Mouse (Mus musculus): Measurements from ENCODE around the gene Cntnap4.
A peak's percentile ranks its signal among the peaks of the same experiment; 100 is the strongest.
"Not testable (repeated sequence)": the region's sequence is repeated elsewhere in the genome, so short reads cannot be mapped to it uniquely, and the experiment has no call there.

Gene Cntnap4

GRCm38 (mm10) chr8:112724918-112725317 lies 155.1 kb downstream of the Cntnap4 start:
- no peak for DNase-seq (ENCODE audit: low read depth, low spot score)

DNA sequence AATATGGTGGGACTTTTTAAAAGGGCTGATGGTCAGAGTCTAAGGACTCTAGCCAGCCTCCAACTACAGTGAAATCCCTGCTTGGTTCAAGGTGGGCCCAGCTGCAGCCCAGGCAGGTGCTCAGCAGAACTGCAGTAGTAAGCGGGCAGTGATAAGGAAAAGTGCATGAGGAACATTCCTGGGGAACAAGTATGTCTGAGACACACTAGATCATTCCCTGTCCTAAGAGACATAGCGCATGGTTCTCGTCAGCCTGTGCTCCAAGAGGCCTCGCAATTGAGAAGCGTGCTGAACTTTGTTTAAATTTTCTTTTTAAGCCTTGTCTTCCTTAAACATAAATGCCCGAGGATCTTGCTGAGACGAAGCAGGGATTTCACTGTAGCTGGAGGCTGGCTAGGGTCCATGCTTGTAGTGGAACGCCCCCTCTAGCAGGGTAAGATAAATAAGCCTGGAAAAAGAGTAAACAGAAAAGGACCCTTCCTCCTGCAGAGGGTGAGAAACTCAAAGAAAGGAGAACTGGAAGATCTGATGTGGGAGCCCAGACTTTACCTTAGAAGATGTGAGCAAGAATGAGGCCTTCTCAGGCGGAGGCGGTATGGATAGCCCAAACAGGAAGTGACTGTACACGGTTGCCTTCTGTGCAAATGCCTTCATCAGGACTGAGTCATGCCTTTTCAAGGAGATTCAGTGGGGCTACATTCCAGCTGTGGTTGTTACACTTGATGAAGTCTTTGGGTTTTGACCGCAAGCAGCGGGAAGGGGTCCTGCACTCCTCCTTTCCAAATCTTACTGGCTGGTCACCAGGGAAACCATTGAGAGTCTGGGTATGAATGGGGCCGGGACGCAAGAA lies 161.0 kb downstream of the Cntnap4 start:
- no peak for DNase-seq (ENCODE audit: low read depth, low spot score)

DNA sequence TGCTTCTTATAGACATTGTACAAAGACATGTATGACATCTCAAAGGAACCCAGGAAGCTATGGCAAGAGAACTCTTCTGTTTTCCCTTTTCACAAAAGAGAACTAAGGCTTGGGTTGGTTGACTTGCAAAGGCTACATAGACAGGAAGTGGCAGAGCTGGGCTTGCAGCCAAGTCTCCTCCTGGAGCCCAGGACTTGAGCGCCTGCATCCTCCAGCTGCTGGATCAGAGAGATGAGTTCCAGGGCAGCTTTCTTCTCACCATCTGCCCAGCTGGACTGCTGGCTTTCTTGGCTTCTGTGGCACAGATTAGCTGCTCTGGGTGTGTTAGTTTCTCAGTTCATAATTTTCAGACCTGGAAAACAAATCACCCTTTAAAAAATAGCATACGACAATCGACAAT lies 165.7 kb downstream of the Cntnap4 start:
- no peak for DNase-seq (ENCODE audit: low read depth, low spot score)

DNA sequence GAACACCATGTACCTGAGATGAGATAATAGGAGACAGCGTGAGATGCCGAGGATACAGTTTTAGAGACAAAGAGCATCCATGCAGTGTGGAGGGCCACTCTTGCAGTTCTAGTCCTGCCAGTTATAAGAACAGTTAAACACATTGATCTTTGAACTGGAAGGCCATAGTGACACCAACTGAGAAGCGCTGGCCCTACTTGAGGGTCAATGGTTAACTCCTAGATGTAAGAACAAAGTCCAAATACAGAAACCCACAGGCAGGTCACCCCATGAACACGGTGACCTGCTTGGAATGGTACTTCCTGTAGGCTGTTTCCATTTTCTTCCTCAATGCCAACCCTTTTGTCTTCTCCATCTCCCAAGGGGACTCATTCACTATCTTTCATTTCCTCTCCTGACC lies 173.5 kb downstream of the Cntnap4 start:
- DNase-seq (ENCODE audit: low read depth, low spot score) = no peak

GRCm38 (mm10) chr8:112747296-112747695 lies 177.5 kb downstream of the Cntnap4 start:
- DNase-seq (ENCODE audit: low read depth, low spot score) = no peak

GRCm38 (mm10) chr8:112755171-112755570 lies 185.3 kb downstream of the Cntnap4 start:
- DNase-seq (ENCODE audit: low read depth, low spot score) = no peak

- no peak for DNase-seq (ENCODE audit: low read depth, low spot score)
These were observed 233.2 kb downstream of the Cntnap4 start for GRCm38 (mm10) chr8:112803058-112803457.

- no peak for DNase-seq (ENCODE audit: low read depth, low spot score)
These were observed 239.5 kb downstream of the Cntnap4 start for GRCm38 (mm10) chr8:112809382-112809781.

- no peak for DNase-seq (ENCODE audit: low read depth, low spot score)
These were observed 271.2 kb downstream of the Cntnap4 start for GRCm38 (mm10) chr8:112841057-112841456.

DNA sequence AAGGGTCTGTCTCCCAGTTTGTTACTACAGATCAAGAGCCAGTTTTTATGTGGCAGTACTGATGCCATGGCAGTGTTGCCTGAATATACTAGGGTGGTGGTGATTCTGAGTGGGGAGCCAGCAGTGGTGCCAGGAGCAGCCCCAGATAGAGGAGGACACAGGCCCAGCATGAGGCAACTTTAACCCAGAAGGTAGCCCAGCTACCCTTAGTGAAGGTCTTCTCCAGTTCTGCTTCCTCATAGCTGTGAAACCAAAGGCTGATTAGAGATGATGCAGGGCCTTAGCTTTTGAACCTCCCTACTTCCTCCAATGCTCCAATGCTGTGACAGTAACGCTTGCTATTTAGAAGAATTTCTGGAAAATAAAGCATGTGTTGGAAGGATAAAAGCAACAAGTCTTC lies 279.7 kb downstream of the Cntnap4 start:
- not testable (repeated sequence) for DNase-seq (ENCODE audit: low read depth, low spot score)

DNA sequence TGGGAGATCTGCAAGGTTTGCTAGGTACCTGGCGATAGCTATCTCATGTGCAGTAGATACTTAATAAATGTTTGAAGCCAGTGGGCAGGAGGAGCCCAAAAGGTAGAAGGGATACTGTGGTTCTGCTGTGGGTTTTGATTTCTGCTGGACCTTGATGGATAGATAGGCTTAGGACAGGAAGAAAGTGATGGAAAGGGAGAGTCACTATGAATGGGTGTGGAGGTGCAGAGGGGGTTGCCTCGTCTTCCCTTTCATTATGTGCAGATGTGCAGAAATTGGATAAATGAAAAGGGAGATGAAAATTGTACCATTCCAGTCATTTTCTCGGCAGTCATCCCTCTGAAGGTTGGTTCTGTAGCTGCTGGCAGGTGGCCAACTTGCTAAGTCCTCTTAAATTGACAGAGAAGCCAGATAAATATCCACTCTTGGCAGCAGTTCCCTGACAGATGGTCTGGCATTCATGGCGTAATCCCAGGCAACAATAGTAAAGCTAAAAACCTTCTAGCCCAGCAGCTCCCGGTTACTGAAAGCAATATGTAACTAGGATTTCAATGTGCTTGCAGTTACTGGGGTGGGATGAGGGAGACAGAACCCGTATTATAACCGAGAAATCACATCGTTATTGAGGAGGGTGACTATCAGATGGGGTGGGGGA lies 336.7 kb downstream of the Cntnap4 start:
- DNase-seq (ENCODE audit: low read depth, low spot score) = peak; percentile 84

DNA sequence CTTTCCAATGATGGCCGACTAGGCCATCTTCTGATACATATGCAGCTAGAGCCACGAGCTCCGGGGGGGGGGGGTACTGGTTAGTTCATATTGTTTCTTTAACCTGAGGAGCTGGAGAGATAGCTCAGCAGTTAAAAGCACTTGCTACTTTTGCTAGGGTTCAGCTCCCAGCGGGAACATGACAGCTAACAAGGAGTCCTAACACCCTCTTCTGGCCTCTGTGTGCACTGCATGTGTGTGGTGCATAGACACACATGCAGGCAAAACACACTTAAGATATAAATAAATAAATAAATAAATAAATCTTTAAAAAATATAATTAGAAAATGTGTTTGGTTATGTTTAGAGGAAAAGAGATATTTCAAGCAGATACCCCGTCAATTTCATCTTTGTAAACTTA lies 339.7 kb downstream of the Cntnap4 start:
- no peak for DNase-seq (ENCODE audit: low read depth, low spot score)

- DNase-seq (ENCODE audit: low read depth, low spot score) = no peak
These were observed 341.6 kb downstream of the Cntnap4 start for GRCm38 (mm10) chr8:112911422-112911821.

GRCm38 (mm10) chr8:112922151-112922550 lies 352.3 kb downstream of the Cntnap4 start:
- no peak for DNase-seq (ENCODE audit: low read depth, low spot score)

DNA sequence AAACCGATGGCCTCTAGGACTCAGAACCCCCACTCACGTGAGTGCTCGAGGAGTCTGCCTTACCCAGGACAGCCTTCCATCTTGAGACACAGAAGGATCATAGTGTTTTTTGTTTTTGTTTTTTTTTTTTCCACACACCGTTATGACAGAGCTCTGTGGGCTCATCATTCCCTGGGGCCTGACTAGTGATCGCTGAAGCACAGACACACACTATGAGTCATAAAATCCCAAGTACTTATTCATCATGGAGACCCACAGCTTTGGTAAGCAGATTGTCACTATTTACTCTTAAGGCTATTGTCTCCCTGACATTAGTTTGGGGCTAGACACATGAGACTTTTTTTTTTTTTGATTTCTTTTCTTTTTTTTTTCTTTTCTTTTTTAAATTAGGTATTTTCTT lies 352.9 kb downstream of the Cntnap4 start:
- DNase-seq (ENCODE audit: low read depth, low spot score) = no peak

All from retina, postnatal 7 days (tissue).